Mouse (Mus musculus): ENCODE results near the gene Tmem120b. TPM values are rescaled to one million over a fixed set of nuclear protein-coding genes. Genes with fewer than 3 reads are reported as not detected.

Gene Tmem120b
- total and polyA plus RNA-seq, 3 experiments, result 5.6 to 6.8 TPM; not detected in 1

- no peaks in the 10 kb centered on the region for H3K27me3 ChIP-seq (ENCODE audit: control insufficient read depth in 1 of 2, insufficient read depth in 2 of 2, low read length in 2 of 2)
- DNase-seq (ENCODE audit: low read depth, low spot score), result peak; percentile 86
- no peak overlapping the region; a peak in 1 of 4 replicates for H3K4me3 ChIP-seq (ENCODE audit: control insufficient read depth in 1 of 2, insufficient read depth in 1 of 2, low read depth in 2 of 2, low read length in 2 of 2)
- H3K79me2 ChIP-seq (ENCODE audit: control insufficient read depth, insufficient read depth, low read length, poor library complexity), result peaks cover 16% of the 10 kb centered on the region
- peaks cover 4 to 52% of the 10 kb centered on the region in 2 experiments for H3K4me1 ChIP-seq (ENCODE audit: control insufficient read depth in 1 of 2, insufficient read depth in 2 of 2, low read length in 2 of 2)
- peaks cover 0 to 38% of the 10 kb centered on the region in 2 experiments; a peak in 2 of 4 replicates for H3K36me3 ChIP-seq (ENCODE audit: control insufficient read depth in 1 of 2, insufficient read depth in 2 of 2, low read length in 2 of 2)
- H3K27ac ChIP-seq (ENCODE audit: control insufficient read depth, low read depth, low read length), result peak overlapping the region; percentile 13; the same call in 1 of the 2 replicates
- H3K9me3 ChIP-seq (replicated peaks; ENCODE audit: insufficient read depth, low read length), result no peaks in the 10 kb centered on the region
- no peak overlapping the region for H3K9ac ChIP-seq (ENCODE audit: control insufficient read depth, low read depth, low read length, poor library complexity, severe bottlenecking)
- TF ChIP-seq TCF12 (IDR thresholded peaks at IDR 0.05; ENCODE audit: low read depth, low read length) (peak; percentile 37; the same call in 1 of the 2 replicates), ELF1 (IDR thresholded peaks at IDR 0.05; ENCODE audit: low read depth, low read length) (no peak), BHLHE40 (IDR thresholded peaks at IDR 0.05; ENCODE audit: borderline replicate concordance, low read depth, low read length) (0 out of 2 replicates have a peak, but pooled peaks have one; percentile 44), KAT2A (conservative IDR thresholded peaks at IDR 0.05; ENCODE audit: low read depth, low read length) (no peak), RAD21 (IDR thresholded peaks at IDR 0.05; ENCODE audit: low read depth, low read length) (peak; percentile 87), NELFE (IDR thresholded peaks at IDR 0.05; ENCODE audit: low read depth, low read length) (no peak; the same call in 1 of the 2 replicates), CHD2 (IDR thresholded peaks at IDR 0.05; ENCODE audit: low read length) (no peak; the same call in 1 of the 2 replicates), ZMIZ1 (IDR thresholded peaks at IDR 0.05; ENCODE audit: low read depth, low read length) (no peak; the same call in 1 of the 2 replicates), MYC (IDR thresholded peaks at IDR 0.05; ENCODE audit: low read depth, low read length) (no peak), POLR2AphosphoS2 (IDR thresholded peaks at IDR 0.05; ENCODE audit: low read length) (no peak), POLR2A (IDR thresholded peaks at IDR 0.05; ENCODE audit: control insufficient read depth in 1 of 2, insufficient read depth in 1 of 2, low read depth in 1 of 2, low read length in 2 of 2, poor library complexity in 1 of 2) (no peak), MAZ (IDR thresholded peaks at IDR 0.05; ENCODE audit: low read depth, low read length) (peak; percentile 13), USF1 (IDR thresholded peaks at IDR 0.05; ENCODE audit: low read depth, low read length) (0 out of 2 replicates have a peak, but pooled peaks have one; percentile 11), GABPA (IDR thresholded peaks at IDR 0.05; ENCODE audit: low read depth, low read length) (0 out of 2 replicates have a peak, but pooled peaks have one; percentile 1), CHD1 (IDR thresholded peaks at IDR 0.05; ENCODE audit: low read depth, low read length) (no peak), ZKSCAN1 (IDR thresholded peaks at IDR 0.05; ENCODE audit: low read depth, low read length) (no peak), SMC3 (IDR thresholded peaks at IDR 0.05; ENCODE audit: low read depth, low read length) (peak; percentile 91), EP300 (IDR thresholded peaks at IDR 0.05; ENCODE audit: low read depth in 1 of 2, low read length in 2 of 2) (peak in 1 of 2 experiments; percentile 10; a peak in 1 of 4 replicates), ZNF384 (IDR thresholded peaks at IDR 0.05; ENCODE audit: low read depth, low read length) (peak; percentile 27; the same call in 1 of the 2 replicates), GATA1 (IDR thresholded peaks at IDR 0.05; ENCODE audit: low read depth, low read length) (no peak), CTCF (IDR thresholded peaks at IDR 0.05 in 2 of 3, conservative IDR thresholded peaks at IDR 0.05 in 1 of 3; ENCODE audit: control insufficient read depth in 1 of 3, insufficient read depth in 1 of 3, low read depth in 2 of 3, low read length in 3 of 3, poor library complexity in 1 of 3, severe bottlenecking in 1 of 3) (peak; percentile 96 to 98 (median 97)), TAL1 (IDR thresholded peaks at IDR 0.05; ENCODE audit: low read length) (no peak), RCOR1 (IDR thresholded peaks at IDR 0.05; ENCODE audit: low read depth, low read length) (no peak), POLR2AphosphoS5 (IDR thresholded peaks at IDR 0.05; ENCODE audit: borderline replicate concordance, low read depth, low read length) (no peak), MEF2A (IDR thresholded peaks at IDR 0.05; ENCODE audit: extremely low read depth, insufficient replicate concordance, low read depth, low read length, poor library complexity, severe bottlenecking) (no peak), MAX (IDR thresholded peaks at IDR 0.05; ENCODE audit: low read length) (no peak), MXI1 (IDR thresholded peaks at IDR 0.05; ENCODE audit: low read depth, low read length) (peak; percentile 60), HCFC1 (IDR thresholded peaks at IDR 0.05; ENCODE audit: low read depth, low read length) (no peak), MYB (IDR thresholded peaks at IDR 0.05; ENCODE audit: low read depth, low read length) (no peak), TBP (IDR thresholded peaks at IDR 0.05; ENCODE audit: low read depth, low read length) (no peak), E2F4 (IDR thresholded peaks at IDR 0.05; ENCODE audit: borderline replicate concordance, low read depth, low read length) (no peak), ZC3H11A (IDR thresholded peaks at IDR 0.05; ENCODE audit: low read depth, low read length) (peak; percentile 89), JUND (IDR thresholded peaks at IDR 0.05; ENCODE audit: low read depth, low read length) (no peak), SIN3A (IDR thresholded peaks at IDR 0.05; ENCODE audit: low read length) (peak; percentile 67), UBTF (IDR thresholded peaks at IDR 0.05; ENCODE audit: borderline replicate concordance, insufficient read depth, low read depth, low read length) (no peak), MAFK (IDR thresholded peaks at IDR 0.05; ENCODE audit: borderline replicate concordance, low read depth, low read length) (no peak), ETS1 (IDR thresholded peaks at IDR 0.05; ENCODE audit: low read depth, low read length) (peak; percentile 40; the same call in 1 of the 2 replicates)
These were observed 65.0 kb downstream of the Tmem120b start for GRCm38 (mm10) chr5:123133083-123133783.
